Mouse (Mus musculus) testis, adult 2 months (tissue): Measurements from ENCODE around the gene Emc3.

Source experiments
- CTCF ChIP-seq: fragments of 200-500 bp; IDR thresholded peaks from 2 replicates; pipeline ENCODE4 v1.5.1; 2012; ENCODE audit warnings: low read depth, mild to moderate bottlenecking, inconsistent platforms, low read length, moderate library complexity; ENCODE audit not compliant: control insufficient read depth, insufficient read depth, insufficient replicate concordance
- POLR2A ChIP-seq: fragments of 200-500 bp; IDR thresholded peaks from 2 replicates; pipeline ENCODE4 v1.6.1; 2012; ENCODE audit warnings: low read depth, mild to moderate bottlenecking, inconsistent platforms, low read length, moderate library complexity; ENCODE audit not compliant: control insufficient read depth

- TF ChIP-seq CTCF: no peak
- no peak for TF ChIP-seq POLR2A
Observed at GRCm38 (mm10) chr6:113507130-113507529, 24.3 kb downstream of the Emc3 start.
